Mouse (Mus musculus) liver, postnatal 0 days (tissue): ENCODE data around the gene Opn3.

Experiments used
- CTCF ChIP-seq: sonication (generic); IDR thresholded peaks from 2 replicates; pipeline ENCODE4 v1.5.1; 2016; ENCODE audit warnings: antibody characterized with exemption, low read depth
- EP300 ChIP-seq: IDR thresholded peaks from 2 replicates; pipeline ENCODE4 v1.6.1; 2016; ENCODE audit warnings: antibody characterized with exemption, low read depth, mild to moderate bottlenecking

GRCm38 (mm10) chr1:175648615-175649014 is 44.0 kb downstream of the Opn3 start:
- TF ChIP-seq CTCF, result no peak
- TF ChIP-seq EP300, result no peak
